Mouse (Mus musculus): ENCODE data around the gene Ndufv3. TPM values are rescaled to one million over a fixed set of nuclear protein-coding genes. Genes with fewer than 3 reads are reported as not detected.
A peak's percentile ranks its signal among the peaks of the same experiment; 100 is the strongest.
"Not testable (repeated sequence)": the region's sequence is repeated elsewhere in the genome, so short reads cannot be mapped to it uniquely, and the experiment has no call there.

The Ndufv3 gene
- total RNA-seq, 2 experiments from 2014 or later, result 212 to 260 TPM

- no peak for ATAC-seq (replicated peaks; ENCODE audit: poor library complexity, severe bottlenecking)
Observed at GRCm38 (mm10) chr17:31549389-31549788, 29.5 kb downstream of the Ndufv3 start.

- not testable (repeated sequence) for ATAC-seq (replicated peaks; ENCODE audit: poor library complexity, severe bottlenecking)
Observed at GRCm38 (mm10) chr17:31552601-31553000, 32.7 kb downstream of the Ndufv3 start.

GRCm38 (mm10) chr17:31556253-31556652, 36.3 kb downstream of the Ndufv3 start:
- ATAC-seq (replicated peaks; ENCODE audit: poor library complexity, severe bottlenecking), result no peak

- ATAC-seq (replicated peaks; ENCODE audit: poor library complexity, severe bottlenecking), result no peak
Observed at GRCm38 (mm10) chr17:31557124-31557880, 37.4 kb downstream of the Ndufv3 start.

GRCm38 (mm10) chr17:31557947-31558542, 38.1 kb downstream of the Ndufv3 start:
- ATAC-seq (replicated peaks; ENCODE audit: poor library complexity, severe bottlenecking), result peak; percentile 23; the same call in 1 of the 2 replicates

- ATAC-seq (replicated peaks; ENCODE audit: poor library complexity, severe bottlenecking), result peak; percentile 53
Observed at GRCm38 (mm10) chr17:31559021-31559789, 39.3 kb downstream of the Ndufv3 start.

GRCm38 (mm10) chr17:31563632-31564014, 43.7 kb downstream of the Ndufv3 start:
- ATAC-seq (replicated peaks; ENCODE audit: poor library complexity, severe bottlenecking), result no peak

GRCm38 (mm10) chr17:31564015-31564857, 44.3 kb downstream of the Ndufv3 start, which contains the start of gene Pknox1:
TSS of gene Pknox1 (plus strand) at chr17:31564734.
- peak; percentile 87 for ATAC-seq (replicated peaks; ENCODE audit: poor library complexity, severe bottlenecking)

GRCm38 (mm10) chr17:31564858-31565140, 44.9 kb downstream of the Ndufv3 start:
- ATAC-seq (replicated peaks; ENCODE audit: poor library complexity, severe bottlenecking), result no peak

- ATAC-seq (replicated peaks; ENCODE audit: poor library complexity, severe bottlenecking), result no peak
Observed at GRCm38 (mm10) chr17:31565141-31566056, 45.5 kb downstream of the Ndufv3 start.

GRCm38 (mm10) chr17:31566276-31566675, 46.4 kb downstream of the Ndufv3 start:
- ATAC-seq (replicated peaks; ENCODE audit: poor library complexity, severe bottlenecking), result no peak

GRCm38 (mm10) chr17:31569756-31570155, 49.8 kb downstream of the Ndufv3 start:
- no peak for ATAC-seq (replicated peaks; ENCODE audit: poor library complexity, severe bottlenecking)

GRCm38 (mm10) chr17:31570321-31570925, 50.5 kb downstream of the Ndufv3 start:
- ATAC-seq (replicated peaks; ENCODE audit: poor library complexity, severe bottlenecking), result no peak

GRCm38 (mm10) chr17:31571689-31572088, 51.8 kb downstream of the Ndufv3 start:
- no peak for ATAC-seq (replicated peaks; ENCODE audit: poor library complexity, severe bottlenecking)

- peak; percentile 53; the same call in 1 of the 2 replicates for ATAC-seq (replicated peaks; ENCODE audit: poor library complexity, severe bottlenecking)
Observed at GRCm38 (mm10) chr17:31574662-31575061, 54.7 kb downstream of the Ndufv3 start.

GRCm38 (mm10) chr17:31576394-31577175, 56.7 kb downstream of the Ndufv3 start:
- ATAC-seq (replicated peaks; ENCODE audit: poor library complexity, severe bottlenecking), result no peak

GRCm38 (mm10) chr17:31580344-31580743, 60.4 kb downstream of the Ndufv3 start:
- ATAC-seq (replicated peaks; ENCODE audit: poor library complexity, severe bottlenecking), result no peak
